Mouse (Mus musculus) fibroblast of lung, adult 2 months (primary cell): ENCODE results near the gene Zfp423.

ENCODE experiments used
- DNase-seq: peaks from one replicate; pipeline ENCODE4 v3.0.0-alpha.2; 2011; ENCODE audit warnings: low read depth

The Zfp423 gene

DNA sequence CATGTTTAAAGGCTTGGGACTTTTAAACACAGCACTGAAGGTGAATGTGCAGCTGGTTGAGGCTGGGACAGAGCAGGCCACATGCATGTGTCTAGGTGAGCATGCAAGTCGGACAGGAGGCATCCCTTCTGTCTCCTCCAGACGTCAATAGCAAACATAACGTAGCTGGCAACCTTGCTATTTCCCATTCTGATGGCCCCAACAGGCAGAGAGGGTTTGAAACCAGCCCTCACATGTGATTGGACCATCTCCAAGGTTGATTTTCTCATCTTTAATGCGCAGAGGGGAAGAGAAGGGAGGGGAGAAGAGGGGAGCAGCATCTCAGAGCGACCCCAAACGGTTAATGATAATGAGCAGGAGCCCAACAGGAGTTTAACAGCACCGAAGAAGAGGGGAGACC lies 123.5 kb downstream of the Zfp423 start:
- no peak for DNase-seq

DNA sequence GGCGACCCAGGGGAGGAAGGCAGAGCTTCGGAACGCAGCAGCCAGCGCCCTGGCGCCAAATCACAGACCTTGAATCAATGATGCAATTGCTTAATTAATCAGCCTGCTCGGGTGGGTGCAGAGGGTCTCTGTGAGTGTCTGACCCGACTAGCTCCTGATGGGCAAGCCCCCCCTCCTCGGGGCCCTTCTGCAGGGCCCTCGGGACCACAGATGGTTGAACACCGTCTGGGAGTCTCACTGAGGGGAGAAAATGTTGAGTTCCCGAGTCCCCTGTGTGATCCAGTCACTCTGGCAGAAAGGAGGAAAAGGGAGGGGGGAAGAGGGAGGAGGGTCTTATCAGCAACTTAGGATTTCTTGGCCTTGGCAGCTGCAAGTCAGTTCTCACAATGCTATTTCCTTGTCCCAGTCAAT lies 124.0 kb downstream of the Zfp423 start:
- no peak for DNase-seq

DNA sequence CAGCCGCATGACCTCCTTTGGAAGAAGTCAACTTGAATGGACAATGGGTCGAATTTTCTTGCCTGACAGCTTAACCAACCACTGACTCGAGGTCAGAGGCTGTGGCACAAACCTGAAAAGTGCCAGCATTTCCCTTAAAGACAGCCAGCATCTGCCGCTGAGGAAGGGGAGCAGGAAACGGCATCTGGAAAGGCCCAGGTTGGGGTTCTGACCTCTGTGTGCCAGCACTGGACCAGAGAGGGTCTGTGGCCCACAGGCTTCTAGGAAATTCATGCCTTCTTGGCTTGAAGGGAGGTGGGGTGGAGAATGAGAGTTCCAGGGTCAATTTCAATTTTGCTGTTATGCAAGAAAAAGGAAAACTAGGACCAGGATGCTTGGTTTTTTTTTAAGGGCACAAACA lies 124.7 kb downstream of the Zfp423 start:
- DNase-seq: no peak

- DNase-seq: no peak
Measured at GRCm38 (mm10) chr8:87833841-87834620, 125.4 kb downstream of the Zfp423 start.

GRCm38 (mm10) chr8:87833339-87833738 lies 126.1 kb downstream of the Zfp423 start:
- no peak for DNase-seq

DNA sequence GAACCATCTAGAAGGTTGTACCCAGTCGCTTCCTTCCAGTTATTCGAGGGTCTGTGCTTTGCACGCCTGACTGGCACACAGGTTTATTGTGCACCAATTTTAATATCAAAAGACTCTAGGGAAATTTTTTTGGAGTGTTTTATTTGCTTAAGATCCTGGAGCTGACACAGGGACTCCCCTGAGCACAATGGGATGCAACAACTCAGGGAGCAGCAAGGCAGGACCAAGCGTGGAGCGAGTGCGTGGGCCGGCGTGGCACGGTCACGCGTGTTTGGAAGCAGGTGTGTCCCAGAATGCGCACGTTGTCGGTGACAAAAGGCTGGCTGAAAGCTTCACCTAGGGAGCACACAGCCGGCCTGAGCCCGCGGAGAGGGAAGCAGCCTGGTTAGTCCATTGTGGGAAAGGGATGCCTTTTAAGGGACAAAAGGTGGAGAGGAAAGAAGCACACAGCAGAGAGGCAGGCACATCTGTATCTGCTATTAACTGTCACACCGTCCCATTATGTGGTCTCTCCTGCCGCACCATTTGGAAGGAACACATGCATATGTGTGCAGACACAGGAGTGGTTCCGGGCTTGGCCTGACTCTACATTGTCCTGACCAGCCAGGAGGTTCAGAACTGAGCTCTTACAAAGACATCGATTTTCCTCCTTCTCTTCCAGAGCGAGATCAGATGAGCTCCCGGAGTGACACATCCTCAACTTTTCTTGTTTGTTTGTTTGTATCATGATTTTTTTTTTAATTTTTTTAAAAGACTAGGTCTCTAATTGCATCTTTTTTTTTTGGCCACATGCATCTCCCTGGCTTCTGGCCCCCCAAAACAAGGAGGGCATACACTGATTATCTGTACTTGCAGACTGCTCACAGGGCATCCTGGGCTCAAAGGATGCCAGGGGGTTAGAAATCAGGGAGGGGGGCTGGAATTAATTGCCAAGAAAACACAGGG lies 126.7 kb downstream of the Zfp423 start:
- DNase-seq: no peak

DNA sequence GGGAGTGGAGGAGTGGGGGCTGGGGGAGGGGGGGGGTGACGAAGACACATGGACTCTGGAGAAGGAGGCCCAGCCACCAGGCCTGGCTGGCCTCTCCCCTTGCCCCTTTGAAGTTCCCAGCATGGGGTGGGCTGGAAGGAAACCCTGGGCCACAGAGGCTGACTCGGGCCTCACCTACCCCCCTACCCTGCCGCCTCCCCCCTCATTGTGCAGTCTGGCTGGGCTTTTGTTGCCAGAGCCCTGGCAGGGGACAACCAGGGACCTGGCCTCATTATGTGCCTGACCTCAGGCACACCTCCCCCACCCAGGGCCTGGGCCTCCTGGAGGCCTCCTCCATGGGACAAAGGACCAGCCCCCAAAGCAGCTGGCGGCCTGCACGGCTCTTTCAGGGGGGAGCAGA lies 127.8 kb downstream of the Zfp423 start:
- no peak for DNase-seq

GRCm38 (mm10) chr8:87831116-87831515 lies 128.3 kb downstream of the Zfp423 start:
- DNase-seq: no peak

GRCm38 (mm10) chr8:87830200-87830599 lies 129.2 kb downstream of the Zfp423 start:
- no peak for DNase-seq

- DNase-seq: no peak
Measured at GRCm38 (mm10) chr8:87826013-87826660, 133.3 kb downstream of the Zfp423 start.

DNA sequence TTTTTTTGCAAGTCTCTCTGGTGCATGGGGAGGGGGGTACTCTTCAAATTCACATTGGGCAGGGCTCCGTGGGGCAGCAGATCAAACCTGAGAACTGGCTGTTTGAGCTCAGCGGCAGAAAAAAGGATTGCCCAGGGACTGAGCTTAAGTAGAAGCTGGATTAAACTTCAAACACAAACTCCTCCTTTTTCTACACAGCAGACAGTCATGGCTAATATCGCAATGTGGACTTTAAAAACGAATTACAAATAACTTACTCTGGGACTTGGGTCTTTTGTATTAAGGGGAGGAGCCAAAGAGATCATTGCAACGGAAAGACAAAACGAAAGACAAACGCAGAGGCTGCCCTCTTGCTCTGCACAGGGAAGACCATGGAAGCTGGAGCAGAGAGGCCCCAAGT lies 136.2 kb downstream of the Zfp423 start:
- no peak for DNase-seq

DNA sequence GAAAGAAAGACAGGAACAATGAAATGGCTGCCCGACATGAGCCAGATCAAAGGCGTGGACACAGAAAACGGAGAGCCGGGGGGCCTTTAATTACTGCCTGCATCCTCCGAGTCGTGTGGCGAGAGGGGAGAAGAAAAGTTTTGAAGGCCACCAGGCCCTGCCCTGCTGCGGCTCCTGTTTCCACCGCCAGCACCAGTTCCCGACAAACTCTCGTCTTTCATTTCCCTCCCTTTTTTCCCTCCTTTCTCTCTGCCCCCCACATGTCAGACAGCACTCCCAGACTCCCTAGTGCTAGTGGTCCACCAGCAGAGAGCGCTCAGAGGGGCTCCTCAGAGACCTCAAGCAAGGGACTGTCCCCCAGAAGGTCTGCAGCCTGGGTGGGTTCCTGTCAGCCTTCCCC lies 136.7 kb downstream of the Zfp423 start:
- DNase-seq: no peak

- DNase-seq: no peak
Measured at GRCm38 (mm10) chr8:87822175-87822574, 137.2 kb downstream of the Zfp423 start.

GRCm38 (mm10) chr8:87821655-87822054 lies 137.7 kb downstream of the Zfp423 start:
- no peak for DNase-seq

DNA sequence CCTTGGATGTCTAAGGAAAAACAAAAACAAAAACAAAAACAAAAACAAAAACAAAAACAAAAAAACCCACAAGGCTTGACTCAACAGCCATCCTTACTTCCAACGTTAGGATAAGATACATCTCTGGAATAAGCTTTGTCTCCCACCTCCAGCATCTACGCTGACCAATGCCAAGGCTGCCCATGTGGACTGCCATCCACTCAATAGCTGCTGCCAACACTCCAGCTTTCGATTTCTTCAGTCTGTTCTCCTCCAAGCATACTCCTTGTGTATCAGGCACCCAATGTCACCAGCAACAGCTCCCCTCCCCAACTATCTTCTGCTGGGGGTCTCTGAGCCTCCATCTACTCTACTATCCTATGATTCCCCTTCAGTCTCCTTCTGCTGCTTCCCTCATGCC lies 140.1 kb downstream of the Zfp423 start:
- no peak for DNase-seq

DNA sequence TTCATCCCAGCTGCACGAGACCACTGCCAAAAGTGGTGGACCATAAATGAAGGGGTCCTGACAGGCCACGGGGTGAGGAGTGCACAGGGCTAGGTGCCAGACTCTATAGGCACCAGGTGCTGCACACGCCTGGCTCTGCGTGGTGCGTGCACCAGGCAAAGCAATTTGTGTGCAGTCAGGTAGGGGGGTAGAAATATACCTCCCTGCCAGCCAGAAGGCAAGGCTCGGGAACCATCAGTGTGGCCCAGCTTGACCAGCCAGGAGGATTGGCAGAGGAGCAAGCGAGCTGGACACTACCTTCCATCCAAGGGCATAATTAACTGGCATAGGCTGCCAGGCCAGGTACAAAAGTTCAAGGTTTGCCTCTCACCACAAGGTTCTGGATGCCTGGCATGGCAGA lies 140.9 kb downstream of the Zfp423 start:
- no peak for DNase-seq

DNA sequence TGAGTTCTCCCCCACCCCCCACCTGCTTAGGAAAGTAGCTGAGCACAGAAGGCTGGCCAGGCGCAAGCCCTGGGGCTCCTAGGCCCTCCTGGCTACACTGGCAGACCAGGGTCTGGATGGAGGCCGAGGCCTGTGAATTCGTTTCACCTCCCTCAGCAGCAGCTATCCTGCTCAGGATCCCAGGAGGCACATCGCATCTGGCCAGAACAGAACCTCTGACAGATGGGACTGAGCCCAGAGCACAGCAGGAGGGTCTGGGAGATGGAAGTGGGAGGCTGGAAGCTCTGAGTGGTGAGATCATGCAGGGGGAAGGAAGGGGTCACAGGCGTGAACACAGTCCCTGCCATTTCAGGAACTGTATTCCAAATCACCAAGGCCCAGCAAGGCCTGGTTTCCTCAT lies 143.3 kb downstream of the Zfp423 start:
- no peak for DNase-seq

DNA sequence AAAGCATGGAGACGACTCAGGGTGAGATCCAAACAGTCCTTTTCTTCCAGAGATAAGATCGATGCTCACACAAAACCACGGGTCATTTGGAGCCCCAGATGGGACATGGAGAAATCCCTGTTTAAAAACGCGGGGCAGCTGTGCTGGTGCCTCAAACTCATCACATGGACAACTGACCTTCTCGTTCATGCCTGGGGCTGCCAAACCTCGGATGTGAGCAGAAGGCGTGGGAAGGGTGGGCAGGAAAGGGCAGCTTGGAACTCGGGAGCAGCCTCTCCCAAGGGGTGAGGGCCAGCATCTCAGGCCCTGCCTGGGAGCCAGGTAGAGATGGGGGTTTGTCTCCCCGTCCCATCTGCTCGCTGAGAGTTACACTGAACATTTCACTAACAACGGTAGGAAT lies 146.7 kb downstream of the Zfp423 start:
- no peak for DNase-seq

GRCm38 (mm10) chr8:87812069-87812449 lies 147.3 kb downstream of the Zfp423 start:
- no peak for DNase-seq

- DNase-seq: no peak
Measured at GRCm38 (mm10) chr8:87811399-87812068, 147.9 kb downstream of the Zfp423 start.

DNA sequence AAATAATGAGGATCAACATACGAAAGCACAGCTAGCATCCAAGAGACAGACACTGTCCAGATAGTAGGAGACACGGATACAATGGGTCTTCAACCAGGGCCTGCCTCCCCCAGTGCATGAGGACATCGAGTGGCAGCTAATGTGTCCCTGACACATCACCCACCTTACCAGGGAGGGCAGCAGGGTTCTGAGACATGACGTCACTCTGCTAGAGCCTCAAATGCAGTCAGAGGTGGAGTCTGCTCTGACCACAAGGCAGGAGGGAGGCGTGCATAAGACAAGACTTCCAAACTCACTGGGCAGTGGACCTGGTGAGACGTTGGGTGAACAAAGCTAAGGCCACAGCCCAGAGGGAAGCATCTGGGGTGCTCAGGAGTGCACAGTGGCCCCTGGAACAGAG lies 148.6 kb downstream of the Zfp423 start:
- no peak for DNase-seq

DNA sequence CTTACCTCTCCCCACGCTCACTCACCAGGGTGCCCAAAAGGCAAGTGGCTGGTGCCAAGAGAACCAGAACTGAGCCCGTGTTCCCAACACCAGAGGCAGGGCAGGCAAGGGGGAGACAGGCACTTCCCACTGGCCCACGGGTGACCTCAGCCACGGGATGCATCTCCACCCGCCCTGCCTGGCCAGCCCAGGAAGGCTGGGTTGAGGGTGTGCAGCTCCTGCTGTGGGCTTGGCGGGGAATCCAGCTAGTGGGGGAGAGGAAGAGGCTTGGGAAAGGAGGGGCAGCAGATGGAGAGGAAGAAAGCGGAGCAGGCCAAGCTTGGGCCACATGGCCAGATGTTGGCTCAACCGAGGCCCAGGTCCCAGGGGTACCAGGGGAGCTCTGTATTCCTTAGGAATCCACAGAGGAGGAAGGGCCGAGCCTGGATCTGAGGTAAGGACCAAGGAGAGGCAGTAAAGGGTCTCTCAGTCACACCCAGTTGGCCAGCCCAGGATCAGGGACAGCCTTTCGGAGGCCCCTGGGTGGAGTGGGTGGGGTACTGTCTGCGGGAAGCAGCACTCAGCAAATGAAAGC lies 155.0 kb downstream of the Zfp423 start:
- no peak for DNase-seq
